Mouse (Mus musculus): ENCODE measurements around the gene Zbtb33. TPM values are rescaled to one million over a fixed set of nuclear protein-coding genes. Genes with fewer than 3 reads are reported as not detected.
"Not testable (repeated sequence)": the region's sequence is repeated elsewhere in the genome, so short reads cannot be mapped to it uniquely, and the experiment has no call there.

Gene Zbtb33
- polyA plus RNA-seq (2014; fragmentation: Nextera tagmentation; extraction: Ambion mirVana), result 7.3 and 9.1 TPM in 2 replicates

DNA sequence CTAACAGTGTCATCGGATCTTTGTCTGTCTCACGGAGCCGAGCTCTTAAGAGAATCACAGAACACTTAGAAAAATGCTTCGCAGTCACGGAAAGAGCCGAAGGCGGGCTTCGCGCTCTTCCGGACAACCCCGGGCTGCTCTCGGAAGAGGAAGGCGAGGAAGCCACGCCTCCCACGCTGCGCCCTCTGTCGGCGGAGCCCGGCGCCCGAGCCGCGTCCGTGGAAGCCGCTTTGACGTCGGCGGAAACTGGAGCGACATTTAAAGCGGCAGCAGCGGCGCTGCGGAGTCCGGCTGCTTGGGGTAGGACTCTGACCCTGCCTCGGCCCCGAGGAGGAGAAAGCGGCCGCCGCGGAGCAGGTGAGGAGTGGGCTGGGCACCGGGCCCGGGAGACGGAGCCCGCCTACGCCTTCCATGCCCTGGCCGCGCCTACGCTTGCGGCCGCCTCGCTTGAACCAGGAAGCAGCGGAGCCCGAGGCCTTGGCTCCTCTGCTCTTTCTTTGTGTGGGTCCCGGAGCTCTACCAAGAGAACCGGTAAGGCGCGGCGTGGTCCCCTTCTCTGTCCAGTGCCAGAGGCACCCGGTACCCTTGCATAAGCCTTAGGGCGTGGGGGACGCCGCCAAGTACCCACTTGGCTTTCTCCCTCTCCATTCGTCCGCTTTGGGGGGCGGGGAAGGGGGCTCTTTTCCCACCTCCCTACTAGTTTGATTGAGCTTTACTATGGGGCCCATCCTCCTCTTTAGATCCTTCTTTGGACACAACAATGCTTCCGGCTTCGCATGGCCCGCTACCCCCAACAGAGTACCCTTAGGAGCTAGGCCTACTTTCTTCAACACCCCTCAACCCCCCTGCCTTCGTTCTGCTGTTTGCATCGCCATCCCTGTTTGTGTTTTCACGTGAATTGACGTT, at the start of gene Zbtb33:
Zbtb33 (plus strand) TSS at position 242 of the 906 bp plus-strand sequence.
- no peaks in the 10 kb centered on the region for H3K27me3 ChIP-seq (ENCODE audit: control insufficient read depth, insufficient read depth, low read length)
- H3K36me3 ChIP-seq (replicated peaks; ENCODE audit: control insufficient read depth, insufficient read depth, low read depth, low read length), result no peaks in the 10 kb centered on the region
- ATAC-seq (replicated peaks; ENCODE audit: insufficient number of reproducible peaks, low FRiP score, low TSS enrichment, low read depth) (peak; percentile 95), DNase-seq (ENCODE audit: low spot score) (peak; percentile 89)
- peak within 1 kb of the TSS; percentile 85 for H3K9ac ChIP-seq (replicated peaks; ENCODE audit: low read length)
- H3K27ac ChIP-seq (replicated peaks; ENCODE audit: low read depth, low read length), result peak within 1 kb of the TSS; percentile 56
- H3K4me2 ChIP-seq (ENCODE audit: low read depth, low read length), result peak within 1 kb of the TSS; percentile 47
- 14% methylated on average over 60 of the region's 72 CpGs for WGBS
- no peaks in the 10 kb centered on the region for H3K4me1 ChIP-seq (ENCODE audit: control insufficient read depth, insufficient read depth, low read length)
- H3K9me3 ChIP-seq (replicated peaks; ENCODE audit: control insufficient read depth, low read length), result no peaks in the 10 kb centered on the region
- H3K4me3 ChIP-seq (ENCODE audit: low read depth, low read length), result peak within 1 kb of the TSS; percentile 64

DNA sequence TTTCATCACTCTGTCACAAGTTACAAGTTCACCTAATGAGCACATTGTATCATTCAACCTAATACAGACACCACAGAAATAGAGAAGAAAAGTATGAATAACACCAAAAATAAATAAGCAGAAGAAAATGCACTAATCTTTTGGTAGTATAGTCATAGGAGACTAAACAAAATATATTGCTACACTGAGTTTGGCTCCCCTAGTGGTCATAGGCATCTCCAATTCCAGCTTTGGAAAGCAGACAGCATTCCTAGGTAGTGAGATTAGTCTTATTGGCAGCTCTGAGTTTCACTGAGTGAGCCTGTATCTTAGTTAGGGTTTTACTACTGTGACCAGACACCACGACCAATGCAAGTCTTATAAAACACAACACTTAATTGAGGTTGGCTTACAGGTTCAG, 30.5 kb upstream of the Zbtb33 start:
- Histone ChIP-seq H3K4me1 (ENCODE audit: control insufficient read depth, insufficient read depth, low read length) (no peaks in the 10 kb centered on the region), H3K4me3 (ENCODE audit: low read depth, low read length) (no peak overlapping the region), H3K4me2 (ENCODE audit: low read depth, low read length) (no peak overlapping the region), H3K9me3 (replicated peaks; ENCODE audit: control insufficient read depth, low read length) (no peaks in the 10 kb centered on the region), H3K27me3 (ENCODE audit: control insufficient read depth, insufficient read depth, low read length) (no peaks in the 10 kb centered on the region), H3K36me3 (replicated peaks; ENCODE audit: control insufficient read depth, insufficient read depth, low read depth, low read length) (no peaks in the 10 kb centered on the region), H3K9ac (replicated peaks; ENCODE audit: low read length) (no peak overlapping the region), H3K27ac (replicated peaks; ENCODE audit: low read depth, low read length) (no peak overlapping the region)
- 62% methylated on average over 1 of the region's 1 CpGs for WGBS
- no peak for DNase-seq (ENCODE audit: low spot score)
- ATAC-seq (replicated peaks; ENCODE audit: insufficient number of reproducible peaks, low FRiP score, low TSS enrichment, low read depth), result no peak

DNA sequence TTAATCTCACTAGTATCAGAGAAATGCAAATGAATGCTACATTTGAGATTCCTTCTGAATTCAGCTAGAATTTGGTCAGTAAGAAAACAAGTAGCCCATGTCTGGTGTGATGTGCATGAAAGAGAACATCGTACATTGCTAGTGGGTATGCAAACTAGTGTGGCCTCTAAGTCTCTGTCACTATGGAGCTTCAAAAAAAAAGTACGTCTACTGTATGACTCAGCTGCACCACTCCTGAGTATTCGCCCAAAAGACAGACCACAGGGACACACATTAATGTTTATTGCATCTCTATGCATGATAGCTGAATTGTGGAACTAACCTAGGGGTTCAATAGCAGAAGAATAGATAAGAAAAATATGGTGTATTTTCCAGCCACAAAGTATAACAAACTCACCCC, 24.3 kb upstream of the Zbtb33 start:
- no peak for DNase-seq (ENCODE audit: low spot score)
- no peak for ATAC-seq (replicated peaks; ENCODE audit: insufficient number of reproducible peaks, low FRiP score, low TSS enrichment, low read depth)
- no peak overlapping the region for H3K4me2 ChIP-seq (ENCODE audit: low read depth, low read length)
- WGBS, result 80% methylated on average over 3 of the region's 3 CpGs
- H3K27me3 ChIP-seq (ENCODE audit: control insufficient read depth, insufficient read depth, low read length), result no peaks in the 10 kb centered on the region
- H3K4me1 ChIP-seq (ENCODE audit: control insufficient read depth, insufficient read depth, low read length), result no peaks in the 10 kb centered on the region
- no peaks in the 10 kb centered on the region for H3K36me3 ChIP-seq (replicated peaks; ENCODE audit: control insufficient read depth, insufficient read depth, low read depth, low read length)
- no peak overlapping the region for H3K4me3 ChIP-seq (ENCODE audit: low read depth, low read length)
- H3K27ac ChIP-seq (replicated peaks; ENCODE audit: low read depth, low read length), result no peak overlapping the region
- H3K9me3 ChIP-seq (replicated peaks; ENCODE audit: control insufficient read depth, low read length), result no peaks in the 10 kb centered on the region
- H3K9ac ChIP-seq (replicated peaks; ENCODE audit: low read length), result no peak overlapping the region

DNA sequence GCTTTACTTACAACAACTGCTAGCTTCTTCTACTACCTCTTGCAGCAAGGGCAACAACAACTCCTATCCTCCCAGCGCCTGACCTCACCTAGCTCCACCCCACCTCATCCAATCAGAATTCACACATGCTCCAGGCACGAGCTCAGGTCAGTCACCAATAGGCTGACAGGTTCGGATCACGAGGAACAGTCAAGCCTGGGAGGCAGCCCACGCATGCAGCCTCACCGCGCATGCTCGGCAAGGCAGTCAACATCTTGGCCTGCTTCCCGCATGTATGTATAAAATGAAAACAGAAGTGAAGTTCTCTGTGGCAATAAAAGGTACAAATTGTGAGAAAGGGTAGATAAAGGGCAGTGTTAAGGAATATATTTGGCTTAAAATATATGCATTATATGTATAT, 23.5 kb upstream of the Zbtb33 start:
- Histone ChIP-seq H3K9ac (replicated peaks; ENCODE audit: low read length) (no peak overlapping the region), H3K9me3 (replicated peaks; ENCODE audit: control insufficient read depth, low read length) (no peaks in the 10 kb centered on the region), H3K27me3 (ENCODE audit: control insufficient read depth, insufficient read depth, low read length) (no peaks in the 10 kb centered on the region), H3K36me3 (replicated peaks; ENCODE audit: control insufficient read depth, insufficient read depth, low read depth, low read length) (no peaks in the 10 kb centered on the region), H3K4me1 (ENCODE audit: control insufficient read depth, insufficient read depth, low read length) (no peaks in the 10 kb centered on the region), H3K4me2 (ENCODE audit: low read depth, low read length) (no peak overlapping the region), H3K4me3 (ENCODE audit: low read depth, low read length) (no peak overlapping the region), H3K27ac (replicated peaks; ENCODE audit: low read depth, low read length) (no peak overlapping the region)
- DNase-seq (ENCODE audit: low spot score) (no peak), ATAC-seq (replicated peaks; ENCODE audit: insufficient number of reproducible peaks, low FRiP score, low TSS enrichment, low read depth) (no peak)
- WGBS, result 76% methylated on average over 9 of the region's 9 CpGs

DNA sequence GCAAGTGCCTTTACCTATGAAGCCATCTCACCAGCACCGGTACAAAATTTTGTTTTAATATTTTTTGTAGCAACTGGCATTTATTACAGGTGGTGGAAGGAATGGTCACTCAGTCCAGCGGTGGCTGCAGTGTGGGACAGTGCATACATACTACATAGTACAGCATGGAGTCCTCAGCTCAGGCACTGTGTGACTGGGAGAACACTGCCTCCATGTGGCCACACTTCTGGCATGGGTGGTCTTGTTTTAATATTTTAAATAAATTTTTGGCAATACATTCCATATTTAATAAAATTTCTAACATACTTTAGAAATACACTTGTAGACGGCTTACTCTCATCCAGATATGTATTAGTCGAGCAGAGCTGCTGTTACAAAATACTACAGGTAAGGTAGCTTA, 23.0 kb upstream of the Zbtb33 start:
- Histone ChIP-seq H3K9ac (replicated peaks; ENCODE audit: low read length) (no peak overlapping the region), H3K27ac (replicated peaks; ENCODE audit: low read depth, low read length) (no peak overlapping the region), H3K27me3 (ENCODE audit: control insufficient read depth, insufficient read depth, low read length) (no peaks in the 10 kb centered on the region), H3K4me3 (ENCODE audit: low read depth, low read length) (no peak overlapping the region), H3K4me1 (ENCODE audit: control insufficient read depth, insufficient read depth, low read length) (no peaks in the 10 kb centered on the region), H3K4me2 (ENCODE audit: low read depth, low read length) (no peak overlapping the region), H3K9me3 (replicated peaks; ENCODE audit: control insufficient read depth, low read length) (no peaks in the 10 kb centered on the region), H3K36me3 (replicated peaks; ENCODE audit: control insufficient read depth, insufficient read depth, low read depth, low read length) (no peaks in the 10 kb centered on the region)
- ATAC-seq (replicated peaks; ENCODE audit: insufficient number of reproducible peaks, low FRiP score, low TSS enrichment, low read depth) (no peak), DNase-seq (ENCODE audit: low spot score) (no peak)
- 78% methylated on average over 4 of the region's 4 CpGs for WGBS

DNA sequence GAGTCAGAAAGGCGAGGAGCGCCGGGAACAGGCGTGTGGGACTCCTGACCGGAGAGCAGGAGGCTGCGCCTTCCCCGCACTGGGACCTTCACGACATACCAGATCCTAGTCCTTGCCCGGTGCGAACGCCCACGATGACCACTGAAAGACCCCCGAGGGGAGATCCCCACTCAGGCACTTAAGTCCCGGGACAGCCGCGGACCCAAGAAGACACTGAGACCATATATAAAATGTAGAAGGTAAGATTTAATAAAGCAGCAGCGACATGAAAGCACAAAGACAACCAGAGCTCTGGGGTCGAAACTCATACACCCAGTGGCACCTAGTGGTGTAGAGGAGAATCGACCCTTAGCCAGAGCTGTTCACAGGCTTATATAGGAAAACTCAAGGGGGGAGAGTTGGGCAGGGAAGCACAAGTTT, 9.7 kb upstream of the Zbtb33 start:
- Histone ChIP-seq H3K4me2 (ENCODE audit: low read depth, low read length) (peak overlapping the region; percentile 7; the same call in 1 of the 2 replicates), H3K4me3 (ENCODE audit: low read depth, low read length) (0 out of 2 replicates have a peak overlapping the region, but pooled peaks have one; percentile 5)
- H3K27me3 ChIP-seq (ENCODE audit: control insufficient read depth, insufficient read depth, low read length); H3K27ac ChIP-seq (replicated peaks; ENCODE audit: low read depth, low read length); H3K9ac ChIP-seq (replicated peaks; ENCODE audit: low read length); H3K36me3 ChIP-seq (replicated peaks; ENCODE audit: control insufficient read depth, insufficient read depth, low read depth, low read length); H3K4me1 ChIP-seq (ENCODE audit: control insufficient read depth, insufficient read depth, low read length); H3K9me3 ChIP-seq (replicated peaks; ENCODE audit: control insufficient read depth, low read length); ATAC-seq (replicated peaks; ENCODE audit: insufficient number of reproducible peaks, low FRiP score, low TSS enrichment, low read depth): not testable (repeated sequence)
- DNase-seq (ENCODE audit: low spot score), result peak; percentile 56
- 32% methylated on average over 19 of the region's 19 CpGs for WGBS

DNA sequence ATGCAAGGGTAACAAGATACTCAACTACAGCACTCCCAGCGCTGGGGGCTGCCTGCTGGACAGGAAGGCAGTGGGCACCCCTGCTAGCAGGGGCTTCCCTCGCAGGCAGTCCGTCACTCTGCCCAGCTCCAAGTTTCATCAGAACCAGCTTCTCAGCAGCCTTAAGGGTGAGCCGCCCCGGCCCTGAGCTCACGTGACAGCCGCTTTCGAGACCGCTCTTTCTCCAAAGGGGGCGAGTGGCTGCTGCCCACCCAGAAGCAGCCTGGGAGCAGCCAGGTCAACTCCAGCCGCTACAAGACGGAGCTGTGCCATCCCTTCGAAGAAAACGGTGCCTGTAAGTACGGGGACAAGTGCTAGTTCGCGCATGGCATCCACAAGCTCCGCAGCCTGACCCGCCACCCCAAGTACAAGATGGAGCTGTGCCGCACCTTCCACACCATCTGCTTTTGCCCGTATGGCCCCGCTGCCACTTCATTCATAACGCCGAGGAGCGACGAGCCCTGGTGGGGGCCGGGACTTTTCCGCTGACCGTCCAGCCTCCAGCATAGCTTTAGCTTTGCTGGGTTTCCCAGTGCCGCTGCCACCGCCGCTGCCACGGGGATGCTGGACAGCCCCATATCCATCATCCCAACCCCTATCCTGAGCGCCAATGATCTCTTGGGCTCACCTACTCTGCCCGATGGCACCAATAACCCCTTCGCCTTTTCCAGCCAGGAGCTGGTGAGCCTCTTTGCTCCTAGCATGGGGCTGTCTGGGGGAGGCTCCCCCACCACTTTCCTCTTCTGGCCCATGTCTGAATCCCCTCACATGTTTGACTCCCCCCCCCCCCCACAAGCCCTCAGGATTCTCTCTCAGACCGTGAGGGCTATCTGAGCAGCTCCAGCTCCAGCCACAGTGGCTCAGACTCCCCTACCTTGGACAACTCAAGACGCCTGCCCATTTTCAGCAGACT, 8.7 kb upstream of the Zbtb33 start:
- Histone ChIP-seq H3K4me3 (ENCODE audit: low read depth, low read length) (peak overlapping the region; percentile 31), H3K36me3 (replicated peaks; ENCODE audit: control insufficient read depth, insufficient read depth, low read depth, low read length) (no peaks in the 10 kb centered on the region), H3K9me3 (replicated peaks; ENCODE audit: control insufficient read depth, low read length) (no peaks in the 10 kb centered on the region), H3K9ac (replicated peaks; ENCODE audit: low read length) (peak overlapping the region; percentile 37), H3K27ac (replicated peaks; ENCODE audit: low read depth, low read length) (no peak overlapping the region), H3K27me3 (ENCODE audit: control insufficient read depth, insufficient read depth, low read length) (no peaks in the 10 kb centered on the region), H3K4me2 (ENCODE audit: low read depth, low read length) (peak overlapping the region; percentile 57), H3K4me1 (ENCODE audit: control insufficient read depth, insufficient read depth, low read length) (no peaks in the 10 kb centered on the region)
- 18% methylated on average over 34 of the region's 38 CpGs for WGBS
- DNase-seq (ENCODE audit: low spot score) (peak; percentile 23), ATAC-seq (replicated peaks; ENCODE audit: insufficient number of reproducible peaks, low FRiP score, low TSS enrichment, low read depth) (peak; percentile 86)

All from embryonic facial prominence, embryonic 11.5 days (tissue).